Mouse (Mus musculus): Measurements from ENCODE around the gene Syt1.

The Syt1 gene

GRCm38 (mm10) chr10:108884520-108884919, 126.3 kb downstream of the Syt1 start:
- DNase-seq, result no peak

- no peak for DNase-seq
Observed at GRCm38 (mm10) chr10:108880372-108880771, 130.4 kb downstream of the Syt1 start.

GRCm38 (mm10) chr10:108875730-108876129, 135.1 kb downstream of the Syt1 start:
- DNase-seq, result no peak

GRCm38 (mm10) chr10:108874687-108875086, 136.1 kb downstream of the Syt1 start:
- no peak for DNase-seq

GRCm38 (mm10) chr10:108872359-108872758, 138.4 kb downstream of the Syt1 start:
- DNase-seq, result no peak

GRCm38 (mm10) chr10:108870586-108870985, 140.2 kb downstream of the Syt1 start:
- DNase-seq, result no peak

- DNase-seq, result no peak
Observed at GRCm38 (mm10) chr10:108868136-108868535, 142.6 kb downstream of the Syt1 start.

- peak; percentile 5 to 14 for DNase-seq
Observed at GRCm38 (mm10) chr10:108867202-108867601, 143.6 kb downstream of the Syt1 start.

GRCm38 (mm10) chr10:108865586-108865985, 145.2 kb downstream of the Syt1 start:
- no peak for DNase-seq

- no peak for DNase-seq
Observed at GRCm38 (mm10) chr10:108855986-108856385, 154.8 kb downstream of the Syt1 start.

- no peak for DNase-seq
Observed at GRCm38 (mm10) chr10:108852757-108853156, 158.0 kb downstream of the Syt1 start.

- no peak for DNase-seq
Observed at GRCm38 (mm10) chr10:108837434-108837833, 173.3 kb downstream of the Syt1 start.

- DNase-seq, result no peak
Observed at GRCm38 (mm10) chr10:108832248-108832647, 178.5 kb downstream of the Syt1 start.

- DNase-seq, result no peak
Observed at GRCm38 (mm10) chr10:108831801-108832200, 179.0 kb downstream of the Syt1 start.

GRCm38 (mm10) chr10:108822273-108822672, 188.5 kb downstream of the Syt1 start:
- no peak for DNase-seq

- DNase-seq, result no peak
Observed at GRCm38 (mm10) chr10:108815339-108815738, 195.4 kb downstream of the Syt1 start.

- DNase-seq, result no peak
Observed at GRCm38 (mm10) chr10:108804380-108804779, 206.4 kb downstream of the Syt1 start.

- DNase-seq, result no peak
Observed at GRCm38 (mm10) chr10:108800776-108801175, 210.0 kb downstream of the Syt1 start.

- no peak for DNase-seq
Observed at GRCm38 (mm10) chr10:108798826-108799225, 212.0 kb downstream of the Syt1 start.

- no peak for DNase-seq
Observed at GRCm38 (mm10) chr10:108782817-108783216, 228.0 kb downstream of the Syt1 start.

- no peak for DNase-seq
Observed at GRCm38 (mm10) chr10:108780614-108781013, 230.2 kb downstream of the Syt1 start.

- no peak for DNase-seq
Observed at GRCm38 (mm10) chr10:108776735-108777134, 234.0 kb downstream of the Syt1 start.

- DNase-seq, result no peak
Observed at GRCm38 (mm10) chr10:108771081-108771480, 239.7 kb downstream of the Syt1 start.

GRCm38 (mm10) chr10:108765564-108765963, 245.2 kb downstream of the Syt1 start:
- no peak for DNase-seq

GRCm38 (mm10) chr10:108763722-108764121, 247.1 kb downstream of the Syt1 start:
- DNase-seq, result no peak

GRCm38 (mm10) chr10:108753304-108753703, 257.5 kb downstream of the Syt1 start:
- DNase-seq, result no peak

Measured in kidney, postnatal 4 days (tissue).